Mouse (Mus musculus): ENCODE data around the gene Sh3pxd2a.
"Not testable (repeated sequence)": the region's sequence is repeated elsewhere in the genome, so short reads cannot be mapped to it uniquely, and the experiment has no call there.

Sh3pxd2a gene

GRCm38 (mm10) chr19:47403391-47404379 is 60.5 kb downstream of the Sh3pxd2a start:
- no peak for DNase-seq

DNA sequence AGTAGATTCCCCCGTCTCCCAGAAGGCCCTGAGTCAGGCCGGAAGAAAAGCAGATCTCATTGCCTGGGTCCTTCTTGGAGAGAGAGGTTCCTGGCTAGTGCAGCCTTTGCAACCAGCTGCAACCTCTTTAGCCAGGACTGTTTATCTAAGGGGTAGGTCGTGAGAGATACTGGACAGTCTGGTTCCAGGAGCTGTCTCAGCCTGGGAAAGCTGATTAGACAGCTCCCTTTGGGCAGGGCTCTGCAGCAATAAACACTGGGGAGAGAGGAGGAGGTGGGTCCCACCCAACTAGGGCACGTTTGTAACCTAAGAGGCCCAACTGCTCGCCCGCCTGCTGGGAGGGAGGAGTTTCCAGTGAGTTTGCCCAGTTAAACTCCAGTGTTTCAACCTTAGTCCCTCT is 61.2 kb downstream of the Sh3pxd2a start:
- no peak for DNase-seq

DNA sequence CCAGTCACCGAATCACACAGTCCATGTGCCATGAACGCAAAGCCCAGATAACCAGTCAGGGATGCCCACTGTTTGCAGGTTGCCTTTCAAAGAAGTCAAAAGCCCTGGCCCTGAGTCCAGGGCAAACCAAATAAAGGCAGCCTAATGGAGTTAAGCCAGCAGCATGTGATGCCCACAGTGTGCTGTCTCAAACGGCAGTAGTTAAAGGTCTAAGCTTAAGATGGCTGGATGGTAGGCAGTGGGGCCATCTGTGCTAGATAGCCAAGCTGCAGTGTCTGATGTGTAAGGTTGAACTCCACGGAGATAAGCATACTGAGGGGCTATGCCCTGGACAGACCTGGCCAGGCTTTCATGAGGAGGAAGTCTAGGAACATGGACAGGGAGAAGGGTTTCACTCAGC is 61.7 kb downstream of the Sh3pxd2a start:
- DNase-seq = no peak

GRCm38 (mm10) chr19:47399709-47400108 is 64.5 kb downstream of the Sh3pxd2a start:
- DNase-seq = no peak

- DNase-seq = no peak
These were observed 65.2 kb downstream of the Sh3pxd2a start for GRCm38 (mm10) chr19:47399029-47399428.

GRCm38 (mm10) chr19:47397882-47398671 is 66.1 kb downstream of the Sh3pxd2a start:
- DNase-seq = no peak

GRCm38 (mm10) chr19:47395338-47395737 is 68.9 kb downstream of the Sh3pxd2a start:
- no peak for DNase-seq

- not testable (repeated sequence) for DNase-seq
These were observed 69.4 kb downstream of the Sh3pxd2a start for GRCm38 (mm10) chr19:47394781-47395180.

DNA sequence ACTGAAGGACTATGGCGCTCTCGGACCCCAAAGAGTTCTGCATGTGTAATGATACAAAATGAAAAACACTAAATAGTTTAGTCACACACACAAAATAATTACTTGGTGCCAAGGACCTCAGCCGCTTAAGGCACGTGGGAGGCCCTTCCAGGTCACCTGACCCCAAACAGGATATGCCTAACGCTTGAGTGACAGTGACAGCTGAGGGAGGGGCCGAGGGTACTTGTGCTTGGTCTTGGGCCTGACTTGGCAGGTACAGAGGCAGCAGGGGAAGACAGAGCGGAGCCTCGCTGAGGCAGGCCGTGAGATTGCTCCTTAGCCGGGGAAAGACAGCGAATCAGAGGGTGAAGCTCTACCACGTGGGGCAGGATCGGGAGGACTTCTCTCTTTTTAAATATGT is 73.3 kb downstream of the Sh3pxd2a start:
- DNase-seq = no peak

- no peak for DNase-seq
These were observed 76.3 kb downstream of the Sh3pxd2a start for GRCm38 (mm10) chr19:47387887-47388286.

DNA sequence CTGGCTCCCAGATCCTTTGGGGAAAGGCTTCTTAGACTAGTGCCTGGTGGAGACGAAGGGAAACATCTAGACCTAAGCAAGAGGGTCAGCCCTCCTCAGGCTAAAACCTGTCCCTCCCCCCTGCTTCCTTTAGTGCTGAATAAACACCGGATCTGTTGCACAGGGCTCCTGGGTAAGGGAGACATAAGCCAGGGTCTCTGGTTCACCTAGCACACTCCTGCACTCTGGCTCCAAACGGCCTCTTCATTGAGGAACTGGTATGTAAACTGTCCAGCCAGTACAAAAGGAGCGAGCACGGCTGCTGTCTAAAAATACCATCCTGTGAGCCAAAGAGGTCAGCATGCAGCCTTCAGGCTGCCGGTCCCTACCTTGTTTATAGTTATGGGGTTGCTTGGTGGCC is 76.8 kb downstream of the Sh3pxd2a start:
- no peak for DNase-seq

GRCm38 (mm10) chr19:47385971-47386370 is 78.2 kb downstream of the Sh3pxd2a start:
- no peak for DNase-seq

DNA sequence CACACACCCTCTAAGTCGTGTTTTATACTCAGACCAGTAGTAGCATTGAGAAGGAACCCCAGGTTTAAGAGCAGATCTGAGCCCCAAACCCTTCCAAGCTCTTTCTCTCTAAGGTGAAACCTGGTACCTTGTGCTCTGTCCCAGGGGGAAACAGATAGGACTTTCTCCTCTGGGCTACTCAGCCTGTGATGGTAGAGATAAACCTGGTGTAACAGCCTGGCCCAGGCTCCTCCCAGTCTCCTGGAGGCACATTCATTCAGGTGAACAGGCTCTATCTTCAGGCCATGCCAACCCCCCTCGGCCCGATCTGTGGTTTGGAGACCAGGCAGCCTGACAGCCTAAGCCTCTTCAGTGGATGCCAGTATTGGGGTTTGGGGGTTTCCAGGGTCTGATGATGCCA is 79.6 kb downstream of the Sh3pxd2a start:
- no peak for DNase-seq

DNA sequence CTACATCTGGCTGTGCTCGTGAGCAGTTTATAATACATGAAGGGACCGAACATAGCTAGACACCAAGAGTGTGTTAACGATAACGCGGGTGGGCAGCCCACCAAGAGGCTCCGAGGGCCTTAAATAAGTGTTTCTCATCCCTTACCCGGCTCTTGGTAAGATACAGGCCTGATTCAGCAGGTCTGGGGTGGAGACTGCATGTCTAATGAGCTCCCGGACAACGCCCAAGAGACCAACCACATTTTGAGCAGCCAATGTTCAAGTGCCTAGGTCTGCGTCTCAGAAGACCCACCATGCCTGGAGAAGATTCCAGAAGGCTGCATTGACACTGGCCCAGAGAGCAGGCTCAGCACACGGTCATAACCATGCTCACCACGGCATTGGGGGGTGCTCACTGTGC is 80.2 kb downstream of the Sh3pxd2a start:
- DNase-seq = no peak

- DNase-seq = no peak
These were observed 81.9 kb downstream of the Sh3pxd2a start for GRCm38 (mm10) chr19:47382268-47382667.

- DNase-seq = no peak
These were observed 83.2 kb downstream of the Sh3pxd2a start for GRCm38 (mm10) chr19:47381011-47381410.

- DNase-seq = no peak
These were observed 85.1 kb downstream of the Sh3pxd2a start for GRCm38 (mm10) chr19:47379141-47379540.

- no peak for DNase-seq
These were observed 89.2 kb downstream of the Sh3pxd2a start for GRCm38 (mm10) chr19:47374916-47375573.

GRCm38 (mm10) chr19:47374440-47374839 is 89.8 kb downstream of the Sh3pxd2a start:
- peak; percentile 77 for DNase-seq

GRCm38 (mm10) chr19:47372044-47372443 is 92.2 kb downstream of the Sh3pxd2a start:
- DNase-seq = no peak

DNA sequence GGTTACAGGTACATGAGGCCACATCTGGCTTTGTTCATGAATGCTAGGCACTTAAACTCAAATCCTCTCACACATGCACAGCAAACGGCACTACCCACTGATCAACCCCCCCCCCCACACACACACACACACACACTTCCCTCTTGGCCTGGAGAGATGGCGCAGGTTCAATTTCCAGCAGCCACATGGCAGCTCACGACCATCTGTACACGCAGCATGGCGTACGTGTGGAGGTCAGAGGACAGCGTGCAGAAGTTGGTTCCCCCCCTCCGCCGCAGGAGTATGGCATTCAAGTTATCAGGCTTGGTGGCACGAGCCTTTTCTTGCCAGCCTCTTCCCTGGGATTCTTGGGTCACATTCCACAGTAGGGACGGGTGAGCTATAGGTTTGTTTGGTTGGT is 92.7 kb downstream of the Sh3pxd2a start:
- no peak for DNase-seq

GRCm38 (mm10) chr19:47369008-47369407 is 95.2 kb downstream of the Sh3pxd2a start:
- no peak for DNase-seq

GRCm38 (mm10) chr19:47367271-47367879 is 96.8 kb downstream of the Sh3pxd2a start:
- no peak for DNase-seq
